Comparison of ENCODE assay signal across 13 mouse cellular contexts in the genomic region with DNA sequence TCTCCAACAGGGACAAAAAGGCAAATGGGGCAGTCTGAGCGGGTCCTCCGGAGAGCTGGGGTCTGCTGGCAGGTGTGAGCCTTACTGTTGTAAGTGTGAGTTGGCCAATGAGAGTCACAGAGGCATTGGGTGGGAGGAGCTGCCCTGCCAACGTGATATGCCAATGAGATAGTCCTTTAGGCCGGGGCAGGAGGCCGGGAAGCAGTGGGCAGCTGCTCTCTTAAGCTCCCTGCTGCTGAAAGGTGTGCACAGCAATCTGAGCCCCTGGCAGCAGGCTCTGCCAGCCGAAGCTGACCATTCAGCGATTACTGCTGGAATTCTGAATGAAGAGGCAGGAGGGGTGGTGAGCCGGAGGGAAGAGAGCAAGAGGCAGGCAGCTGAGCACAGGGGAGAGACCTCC. TPM values are rescaled to one million over a fixed set of nuclear protein-coding genes. Genes with fewer than 3 reads are reported as not detected.
A peak's percentile ranks its signal among the peaks of the same experiment; 100 is the strongest.
DNase-seq lines count a peak whose midpoint lies in the region; ATAC-seq and TF ChIP-seq lines count a peak whose summit lies in the region.
"Had no signal": no experiment of that assay in that cellular context is flagged by ENCODE, and none has a peak within 500 bp of the region (broad histone marks: within the 10 kb centered on the region; RNA-seq: fewer than 3 reads in every experiment).

No protein-coding gene starts in this region.

- no peak for TF ChIP-seq CTCF in heart, adult 2 months (IDR thresholded peaks at IDR 0.05)
- no peak for TF ChIP-seq CTCF in stomach, postnatal 0 days (IDR thresholded peaks at IDR 0.05; ENCODE audit: low read depth)

- H3K9me3 ChIP-seq in midbrain, embryonic 11.5 days (ENCODE audit: control insufficient read depth, low read length) = no peaks in the 10 kb centered on the region
- no peaks in the 10 kb centered on the region for H3K9me3 ChIP-seq in midbrain, embryonic 16.5 days (replicated peaks; ENCODE audit: control insufficient read depth, low read length, poor library complexity, severe bottlenecking)
- H3K9me3 ChIP-seq in heart, embryonic 15.5 days (replicated peaks) = no peaks in the 10 kb centered on the region
- no peaks in the 10 kb centered on the region for H3K9me3 ChIP-seq in stomach, postnatal 0 days (ENCODE audit: control insufficient read depth, low read length)
- H3K9me3 ChIP-seq: hindbrain, embryonic 15.5 days had no signal

- 53% methylated on average over 8 of the region's 8 CpGs for WGBS in heart, adult 2 months
- 32% methylated on average over 8 of the region's 8 CpGs for WGBS in midbrain, embryonic 11.5 days
- 14% methylated on average over 8 of the region's 8 CpGs for WGBS in midbrain, embryonic 16.5 days
- 24% methylated on average over 8 of the region's 8 CpGs for WGBS in heart, embryonic 15.5 days
- WGBS in stomach, postnatal 0 days = 37% methylated on average over 8 of the region's 8 CpGs

- intact Hi-C loops in heart, adult 2 months (cut with DNase I) = loop anchor here (10.0 kb wide), 1 partner anchor 1806 kb away; no protein-coding TSS in a partner anchor

- no peak overlapping the region for H3K4me3 ChIP-seq in heart, adult 2 months
- no peak overlapping the region for H3K4me3 ChIP-seq in midbrain, embryonic 11.5 days (ENCODE audit: low read depth, low read length)
- H3K4me3 ChIP-seq in midbrain, embryonic 16.5 days (ENCODE audit: low read depth, low read length) = no peak overlapping the region
- H3K4me3 ChIP-seq in heart, embryonic 15.5 days = no peak overlapping the region
- no peak overlapping the region for H3K4me3 ChIP-seq in stomach, postnatal 0 days (ENCODE audit: low read depth, low read length)
- H3K4me3 ChIP-seq: hindbrain, embryonic 15.5 days; myocyte had no signal

- H3K27ac ChIP-seq in heart, adult 2 months = peak overlapping the region; percentile 12
- H3K27ac ChIP-seq in midbrain, embryonic 11.5 days (ENCODE audit: low read depth, low read length) = no peak overlapping the region
- H3K27ac ChIP-seq in midbrain, embryonic 16.5 days (ENCODE audit: low read length) = no peak overlapping the region
- H3K27ac ChIP-seq in heart, embryonic 15.5 days = peak overlapping the region; percentile 80
- H3K27ac ChIP-seq in stomach, postnatal 0 days (replicated peaks) = no peak overlapping the region
- H3K27ac ChIP-seq: hindbrain, embryonic 15.5 days had no signal

- DNase-seq in heart, adult 2 months = peak in 1 of 2 experiments; percentile 32
- DNase-seq in heart, adult 18-20 months = no peak
- DNase-seq in midbrain, embryonic 11.5 days (ENCODE audit: low spot score, missing footprints) = peak; percentile 83
- peak; percentile 48 for DNase-seq in skeletal muscle tissue, adult 2 months (ENCODE audit: low read depth, low spot score)
- no peak for DNase-seq in stomach, postnatal 0 days (ENCODE audit: low spot score)
- DNase-seq: embryo, embryonic 11 days; lung, postnatal 14 days had no signal

- no peak for ATAC-seq in midbrain, embryonic 11.5 days (ENCODE audit: low FRiP score)
- no peak for ATAC-seq in midbrain, embryonic 16.5 days
- ATAC-seq in heart, embryonic 15.5 days (replicated peaks; ENCODE audit: insufficient number of reproducible peaks, insufficient read depth, low FRiP score, low read depth) = no peak
- no peak for ATAC-seq in stomach, postnatal 0 days (ENCODE audit: low FRiP score, low TSS enrichment)
- ATAC-seq: forebrain, embryonic 14.5 days had no signal

- H3K79me2 ChIP-seq in heart, adult 2 months (replicated peaks; ENCODE audit: control insufficient read depth, insufficient read depth, low read length) = peaks cover under 1% of the 10 kb centered on the region; the same call in 1 of the 2 replicates

- peaks cover 26% of the 10 kb centered on the region for H3K4me1 ChIP-seq in heart, adult 2 months (ENCODE audit: control insufficient read depth, insufficient read depth, low read length)
- H3K4me1 ChIP-seq in midbrain, embryonic 11.5 days (ENCODE audit: control insufficient read depth, insufficient read depth, low read length) = peaks cover 22% of the 10 kb centered on the region
- no peaks in the 10 kb centered on the region; the same call in 1 of the 2 replicates for H3K4me1 ChIP-seq in midbrain, embryonic 16.5 days (ENCODE audit: control insufficient read depth, insufficient read depth, low read length)
- H3K4me1 ChIP-seq in heart, embryonic 15.5 days (replicated peaks) = peaks cover 63% of the 10 kb centered on the region
- no peaks in the 10 kb centered on the region for H3K4me1 ChIP-seq in stomach, postnatal 0 days (replicated peaks; ENCODE audit: control insufficient read depth, insufficient read depth)

- TF ChIP-seq EP300 in heart, adult 2 months (IDR thresholded peaks at IDR 0.05; ENCODE audit: insufficient read depth, low read depth, low read length) = no peak
- no peak for TF ChIP-seq EP300 in stomach, postnatal 0 days (optimal IDR thresholded peaks at IDR 0.05)

- no peak overlapping the region for H3K9ac ChIP-seq in heart, adult 2 months (ENCODE audit: low read depth, low read length)
- H3K9ac ChIP-seq in midbrain, embryonic 11.5 days (ENCODE audit: low read length) = no peak overlapping the region
- no peak overlapping the region for H3K9ac ChIP-seq in midbrain, embryonic 16.5 days (ENCODE audit: low read depth, low read length)
- no peak overlapping the region for H3K9ac ChIP-seq in heart, embryonic 15.5 days
- no peak overlapping the region for H3K9ac ChIP-seq in stomach, postnatal 0 days (ENCODE audit: low read length)
- H3K9ac ChIP-seq: hindbrain, embryonic 15.5 days had no signal

- no peak overlapping the region for H3K4me2 ChIP-seq in midbrain, embryonic 11.5 days
- H3K4me2 ChIP-seq in midbrain, embryonic 16.5 days (ENCODE audit: low read length) = no peak overlapping the region
- peak overlapping the region; percentile 13 for H3K4me2 ChIP-seq in heart, embryonic 15.5 days
- H3K4me2 ChIP-seq in stomach, postnatal 0 days (replicated peaks; ENCODE audit: low read depth) = no peak overlapping the region
- H3K4me2 ChIP-seq: hindbrain, embryonic 15.5 days had no signal

- peaks cover 5% of the 10 kb centered on the region for H3K36me3 ChIP-seq in heart, adult 2 months (ENCODE audit: control insufficient read depth, insufficient read depth, low read length)
- H3K36me3 ChIP-seq in midbrain, embryonic 11.5 days (ENCODE audit: control insufficient read depth, insufficient read depth, low read length) = peaks cover 19% of the 10 kb centered on the region
- peaks cover 17% of the 10 kb centered on the region for H3K36me3 ChIP-seq in midbrain, embryonic 16.5 days (ENCODE audit: control insufficient read depth, insufficient read depth, low read length)
- H3K36me3 ChIP-seq in heart, embryonic 15.5 days = peaks cover 20% of the 10 kb centered on the region
- peaks cover 15% of the 10 kb centered on the region for H3K36me3 ChIP-seq in stomach, postnatal 0 days (ENCODE audit: control insufficient read depth, insufficient read depth, low read length)

- TF ChIP-seq POLR2A in heart, adult 2 months (IDR thresholded peaks at IDR 0.05; ENCODE audit: insufficient read depth, low read depth, low read length) = 0 out of 2 replicates have a peak, but pooled peaks have one; percentile 13

- H3K27me3 ChIP-seq in heart, adult 2 months (ENCODE audit: control insufficient read depth, insufficient read depth, low read length) = no peaks in the 10 kb centered on the region
- H3K27me3 ChIP-seq in midbrain, embryonic 11.5 days (ENCODE audit: control insufficient read depth, insufficient read depth, low read length) = no peaks in the 10 kb centered on the region
- no peaks in the 10 kb centered on the region for H3K27me3 ChIP-seq in midbrain, embryonic 16.5 days (ENCODE audit: control insufficient read depth, insufficient read depth, low read depth, low read length)
- H3K27me3 ChIP-seq in heart, embryonic 15.5 days = no peaks in the 10 kb centered on the region
- no peaks in the 10 kb centered on the region for H3K27me3 ChIP-seq in stomach, postnatal 0 days (ENCODE audit: control insufficient read depth, insufficient read depth, low read length)
- H3K27me3 ChIP-seq: CH12.LX; hindbrain, embryonic 15.5 days had no signal

RNA-seq across cellular contexts. Expression of gene Etv3, which starts 15.5 kb away (rescaled TPM):
- 10 to 100 TPM; 17.7 to 18.5 TPM for total RNA-seq in heart, adult 2 months (2021)
- 9.0 and 12.2 TPM in 2 replicates for polyA plus RNA-seq in heart, adult 2 months (2012; rRNA removed)
- total RNA-seq in heart, adult 18-20 months (2021) = 10 to 100 TPM; 18.6 to 20.9 TPM
- 8.0 and 8.1 TPM in 2 replicates for polyA plus RNA-seq in midbrain, embryonic 11.5 days (2014; fragmentation: Nextera tagmentation; extraction: Ambion mirVana)
- polyA plus RNA-seq in midbrain, embryonic 16.5 days (2015; fragmentation: Nextera tagmentation; extraction: Ambion mirVana) = 9.7 and 11.4 TPM in 2 replicates
- 9.6 and 12.5 TPM in 2 replicates for polyA plus RNA-seq in heart, embryonic 15.5 days (2015; fragmentation: Nextera tagmentation; extraction: Ambion mirVana)
- polyA plus RNA-seq in stomach, postnatal 0 days (2015; fragmentation: Nextera tagmentation; extraction: Ambion mirVana) = 11.8 and 13.6 TPM in 2 replicates

Comparison
In these comparisons a context has a peak if more than half of its experiments do, and no peak if none do; other contexts are left out.
1. DNase-seq: peak in midbrain, embryonic 11.5 days (single experiment) and skeletal muscle tissue, adult 2 months (single experiment); none in heart, adult 18-20 months (0 of 2) and stomach, postnatal 0 days (single experiment).
2. H3K27ac ChIP-seq: peak in heart, adult 2 months (single experiment) and heart, embryonic 15.5 days (single experiment); none in midbrain, embryonic 11.5 days (single experiment), midbrain, embryonic 16.5 days (single experiment) and stomach, postnatal 0 days (single experiment).